ENCODE assay signal across 18 mouse cellular contexts in the genomic region with DNA sequence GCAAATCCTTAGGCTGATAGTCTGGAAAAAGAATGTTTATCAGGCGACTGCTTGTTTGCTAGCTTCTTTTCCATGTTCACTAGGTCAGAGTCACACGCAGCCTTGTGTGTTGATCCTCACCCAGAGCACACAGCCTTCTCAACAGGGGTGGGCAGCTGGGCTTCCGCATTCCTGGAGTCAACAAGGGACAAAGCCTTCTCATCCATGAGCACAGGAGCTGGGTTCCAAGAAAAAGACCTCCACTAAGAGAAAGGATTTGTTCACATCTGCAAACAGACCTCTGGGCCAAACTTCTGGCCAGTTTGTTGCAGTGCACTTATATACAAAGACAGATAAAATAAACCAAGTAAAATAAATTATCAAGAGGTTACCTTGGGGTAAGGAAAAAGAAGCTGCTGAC.
DNase-seq lines count a peak whose midpoint lies in the region; ATAC-seq and TF ChIP-seq lines count a peak whose summit lies in the region.
"Had no signal": no experiment of that assay in that cellular context is flagged by ENCODE, and none has a peak within 500 bp of the region (broad histone marks: within the 10 kb centered on the region; RNA-seq: fewer than 3 reads in every experiment).

No protein-coding gene starts in this region.

- no peak for TF ChIP-seq CTCF in testis, adult 2 months (IDR thresholded peaks at IDR 0.05; ENCODE audit: control insufficient read depth, insufficient read depth, insufficient replicate concordance, low read depth, low read length)

- no peak overlapping the region for H3K9ac ChIP-seq in hindbrain, embryonic 16.5 days (ENCODE audit: low read depth, low read length)
- H3K9ac ChIP-seq: embryonic facial prominence, embryonic 13.5 days; limb, embryonic 15.5 days; neural tube, embryonic 13.5 days had no signal

- no peaks in the 10 kb centered on the region for H3K9me3 ChIP-seq in hindbrain, embryonic 10.5 days
- H3K9me3 ChIP-seq in hindbrain, embryonic 16.5 days (ENCODE audit: control insufficient read depth, low read length) = no peaks in the 10 kb centered on the region
- H3K9me3 ChIP-seq: embryonic facial prominence, embryonic 13.5 days; heart, embryonic 10.5 days; limb, embryonic 15.5 days; neural tube, embryonic 13.5 days had no signal

- H3K4me3 ChIP-seq in hindbrain, embryonic 10.5 days = no peak overlapping the region
- H3K4me3 ChIP-seq in hindbrain, embryonic 16.5 days (ENCODE audit: low read length) = no peak overlapping the region
- H3K4me3 ChIP-seq in testis, adult 2 months (ENCODE audit: control insufficient read depth, low read depth, low read length) = no peak overlapping the region
- H3K4me3 ChIP-seq: embryonic facial prominence, embryonic 13.5 days; heart, embryonic 10.5 days; left cerebral cortex, adult 2 months; limb, embryonic 15.5 days; neural tube, embryonic 13.5 days had no signal

- peak; percentile 24 for DNase-seq in hindbrain, embryonic 10.5 days (ENCODE audit: low spot score)
- DNase-seq in testis, postnatal 10 days (ENCODE audit: low spot score) = no peak
- peak; percentile 84 for DNase-seq in lung, postnatal 25 days (ENCODE audit: low spot score)
- DNase-seq in urinary bladder, postnatal 25 days (ENCODE audit: low spot score) = no peak
- DNase-seq in heart, postnatal 14 days = no peak
- DNase-seq: adrenal gland, postnatal 25 days; cerebellum, postnatal 10 days; heart, postnatal 36 days; kidney, adult 18-20 months; thymus, postnatal 14 days had no signal

- no peak for ATAC-seq in hindbrain, embryonic 16.5 days
- ATAC-seq: midbrain, embryonic 16.5 days had no signal

- TF ChIP-seq POLR2A in testis, adult 2 months (IDR thresholded peaks at IDR 0.05; ENCODE audit: control insufficient read depth, low read depth, low read length) = no peak

- H3K27me3 ChIP-seq in hindbrain, embryonic 10.5 days (ENCODE audit: insufficient read depth, poor library complexity, severe bottlenecking) = no peaks in the 10 kb centered on the region
- H3K27me3 ChIP-seq in hindbrain, embryonic 16.5 days (replicated peaks; ENCODE audit: control insufficient read depth, insufficient read depth, low read length) = no peaks in the 10 kb centered on the region
- no peaks in the 10 kb centered on the region for H3K27me3 ChIP-seq in testis, adult 2 months (ENCODE audit: control insufficient read depth, insufficient read depth, low read length)
- H3K27me3 ChIP-seq: embryonic facial prominence, embryonic 13.5 days; limb, embryonic 15.5 days; neural tube, embryonic 13.5 days had no signal

- H3K4me2 ChIP-seq in hindbrain, embryonic 16.5 days (ENCODE audit: low read length) = no peak overlapping the region
- H3K4me2 ChIP-seq: embryonic facial prominence, embryonic 13.5 days; limb, embryonic 15.5 days; neural tube, embryonic 13.5 days had no signal

- 46% methylated on average over 3 of the region's 3 CpGs for WGBS in hindbrain, embryonic 10.5 days
- WGBS in hindbrain, embryonic 16.5 days = 50% methylated on average over 3 of the region's 3 CpGs

- H3K27ac ChIP-seq in hindbrain, embryonic 10.5 days = no peak overlapping the region
- H3K27ac ChIP-seq in hindbrain, embryonic 16.5 days (ENCODE audit: low read depth, low read length) = no peak overlapping the region
- H3K27ac ChIP-seq in testis, adult 2 months (ENCODE audit: control insufficient read depth, insufficient read depth, low read depth, low read length) = peak overlapping the region; percentile 67; the same call in 1 of the 2 replicates
- H3K27ac ChIP-seq: embryonic facial prominence, embryonic 13.5 days; heart, embryonic 10.5 days; left cerebral cortex, adult 2 months; limb, embryonic 15.5 days had no signal

- no peaks in the 10 kb centered on the region for H3K36me3 ChIP-seq in hindbrain, embryonic 10.5 days
- no peaks in the 10 kb centered on the region for H3K36me3 ChIP-seq in hindbrain, embryonic 16.5 days (ENCODE audit: control insufficient read depth, insufficient read depth, low read length)
- no peaks in the 10 kb centered on the region for H3K36me3 ChIP-seq in testis, adult 2 months (ENCODE audit: control insufficient read depth, insufficient read depth, low read length)
- H3K36me3 ChIP-seq: embryonic facial prominence, embryonic 13.5 days; heart, embryonic 10.5 days; limb, embryonic 15.5 days; neural tube, embryonic 13.5 days had no signal

- intact Hi-C loops in heart, postnatal 14 days (cut with DNase I) = no loop called here

- peaks cover 20% of the 10 kb centered on the region for H3K4me1 ChIP-seq in hindbrain, embryonic 10.5 days (replicated peaks)
- no peaks in the 10 kb centered on the region for H3K4me1 ChIP-seq in hindbrain, embryonic 16.5 days (ENCODE audit: control insufficient read depth, insufficient read depth, low read depth, low read length)
- H3K4me1 ChIP-seq in testis, adult 2 months (ENCODE audit: control insufficient read depth, insufficient read depth, low read length) = no peaks in the 10 kb centered on the region

Comparison
In these comparisons a context has a peak if more than half of its experiments do, and no peak if none do; other contexts are left out.
1. DNase-seq: peak in hindbrain, embryonic 10.5 days (single experiment) and lung, postnatal 25 days (single experiment); none in testis, postnatal 10 days (single experiment), urinary bladder, postnatal 25 days (single experiment) and heart, postnatal 14 days (0 of 2).